Mouse (Mus musculus) monocyte, adult 5-6 weeks (primary cell): ENCODE data around the gene Gpd2. TPM values are rescaled to one million over a fixed set of nuclear protein-coding genes. Genes with fewer than 3 reads are reported as not detected.

Experiments used
- ATAC-seq: fragments of 153-309, 156-312 bp; replicated peaks from 2 replicates; pipeline ENCODE4 v1.8.0; 2017; ENCODE audit warnings: mild to moderate bottlenecking; ENCODE audit not compliant: low TSS enrichment, insufficient number of reproducible peaks, severe bottlenecking, poor library complexity, low FRiP score
- total RNA-seq: library from RNA; stranded (forward); fragments of 200-1000, 200-491, 200-594 nt; gene quantifications from 3 replicates; pipeline ENCODE4 v1.2.3, GENCODE M21; 2017

The Gpd2 gene
- total RNA-seq, 1 experiment from 2014 or later, result 40.1 TPM

DNA sequence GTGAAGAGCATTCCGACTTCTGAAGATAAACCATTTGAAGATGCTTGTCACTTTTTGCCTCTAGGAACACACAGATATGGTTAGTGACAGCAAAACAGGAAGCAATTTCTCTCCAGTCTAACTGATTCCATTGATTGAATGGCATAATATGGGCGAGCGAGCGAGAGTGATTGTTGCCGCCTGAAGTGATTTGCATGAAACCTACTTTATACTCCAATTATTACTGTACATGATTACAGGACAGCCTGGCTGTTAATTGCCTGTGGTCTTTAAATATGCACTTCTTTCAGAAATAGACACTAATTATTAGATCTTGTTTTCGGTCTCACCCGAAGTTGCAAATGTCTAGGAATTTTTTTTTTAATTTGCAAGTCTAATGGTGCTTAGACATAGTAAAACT, 46.4 kb downstream of the Gpd2 start:
- no peak for ATAC-seq

GRCm38 (mm10) chr2:57285197-57285596, 47.8 kb downstream of the Gpd2 start:
- no peak for ATAC-seq

- ATAC-seq, result no peak
Measured at GRCm38 (mm10) chr2:57287986-57288385, 50.6 kb downstream of the Gpd2 start.

GRCm38 (mm10) chr2:57293571-57293970, 56.1 kb downstream of the Gpd2 start:
- ATAC-seq, result no peak

DNA sequence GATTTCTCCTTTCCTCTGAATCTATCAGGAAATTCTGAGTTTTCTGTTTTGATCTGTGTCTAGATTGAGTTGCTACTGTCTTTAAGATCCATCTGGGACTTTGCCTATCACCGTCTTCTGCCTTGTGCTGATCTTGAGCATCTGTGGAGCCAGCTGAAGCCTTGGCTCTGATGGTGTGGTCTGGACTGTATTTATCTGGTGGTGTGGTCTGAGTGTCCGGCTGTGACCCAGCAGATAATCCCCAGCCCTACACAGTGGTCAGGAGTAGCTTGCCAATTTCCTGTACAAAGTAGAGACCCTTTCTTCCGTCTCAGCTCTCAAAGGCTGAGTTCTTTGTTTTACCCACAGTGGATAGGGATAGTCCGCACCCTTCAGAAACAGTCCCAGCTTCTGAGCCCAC, 58.6 kb downstream of the Gpd2 start:
- no peak for ATAC-seq

GRCm38 (mm10) chr2:57297226-57297625, 59.8 kb downstream of the Gpd2 start:
- no peak for ATAC-seq

GRCm38 (mm10) chr2:57301539-57301938, 64.1 kb downstream of the Gpd2 start:
- ATAC-seq, result no peak

GRCm38 (mm10) chr2:57304212-57304611, 66.8 kb downstream of the Gpd2 start:
- no peak for ATAC-seq

DNA sequence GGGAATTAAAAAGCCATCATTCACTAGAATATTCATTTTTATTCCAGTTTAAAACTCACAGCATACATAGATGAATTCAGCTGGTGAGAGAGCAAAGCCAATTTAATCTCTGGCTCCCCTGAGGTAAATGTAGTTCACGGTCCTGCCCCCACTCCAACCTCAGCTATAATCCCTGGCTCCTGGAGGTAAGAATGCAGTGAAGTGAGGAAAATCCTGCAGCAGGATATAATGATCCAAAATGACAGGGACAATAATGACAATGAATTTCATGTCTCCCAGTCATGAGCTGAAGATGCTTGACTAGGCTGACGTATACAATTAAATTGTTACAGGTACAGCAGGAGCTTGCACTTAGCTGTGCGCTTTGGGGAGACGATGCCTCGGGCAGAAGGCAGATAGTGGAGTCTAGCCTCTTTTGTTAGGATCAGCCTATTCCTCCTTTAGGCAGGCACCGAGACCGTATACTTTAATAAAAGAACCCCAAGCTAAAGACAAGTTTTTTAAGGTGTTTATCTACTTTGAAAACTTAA, 74.9 kb downstream of the Gpd2 start:
- ATAC-seq, result no peak

DNA sequence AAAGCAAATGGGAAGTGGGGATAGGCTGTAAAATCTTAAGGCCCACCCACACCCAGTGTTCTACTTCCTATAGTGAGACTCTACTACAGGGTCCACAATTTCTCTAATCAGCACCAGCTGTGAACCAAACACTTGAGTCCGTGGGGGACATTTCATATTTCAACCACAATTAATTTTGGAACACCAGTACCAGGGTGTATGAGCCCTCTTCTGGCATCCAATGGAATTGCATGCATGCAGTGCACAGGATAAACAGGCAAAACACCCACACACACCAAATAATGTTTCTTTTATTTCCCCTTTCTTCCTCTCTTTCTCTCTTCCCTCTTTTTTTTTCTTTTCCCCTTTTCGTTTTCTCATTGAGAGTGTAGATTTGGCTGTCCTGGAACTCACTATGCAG, 78.6 kb downstream of the Gpd2 start:
- 0 out of 2 replicates have a peak, but pooled peaks have one; percentile 56 for ATAC-seq

GRCm38 (mm10) chr2:57318336-57318735, 80.9 kb downstream of the Gpd2 start:
- no peak for ATAC-seq

- ATAC-seq, result no peak
Measured at GRCm38 (mm10) chr2:57326091-57326490, 88.7 kb downstream of the Gpd2 start.

DNA sequence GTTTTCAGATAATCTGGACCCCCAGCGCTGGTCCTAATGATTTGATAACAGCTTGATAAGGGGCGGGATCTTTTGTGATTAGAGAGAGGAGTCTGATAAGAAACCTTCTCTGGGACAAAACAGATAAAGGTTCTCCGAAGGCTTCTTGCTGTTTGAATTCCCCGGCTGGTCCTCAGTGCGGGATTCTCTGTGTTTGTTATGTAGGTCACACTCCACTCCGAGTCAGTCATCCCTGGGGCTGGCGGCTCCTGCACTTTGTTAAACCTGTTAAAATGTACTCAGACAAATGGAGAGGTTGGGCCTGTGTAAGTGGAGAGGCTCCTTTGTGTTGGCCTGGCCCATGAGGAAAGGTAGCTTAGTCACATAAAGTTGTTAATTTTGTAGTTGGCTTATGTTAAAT, 91.9 kb downstream of the Gpd2 start:
- no peak for ATAC-seq

DNA sequence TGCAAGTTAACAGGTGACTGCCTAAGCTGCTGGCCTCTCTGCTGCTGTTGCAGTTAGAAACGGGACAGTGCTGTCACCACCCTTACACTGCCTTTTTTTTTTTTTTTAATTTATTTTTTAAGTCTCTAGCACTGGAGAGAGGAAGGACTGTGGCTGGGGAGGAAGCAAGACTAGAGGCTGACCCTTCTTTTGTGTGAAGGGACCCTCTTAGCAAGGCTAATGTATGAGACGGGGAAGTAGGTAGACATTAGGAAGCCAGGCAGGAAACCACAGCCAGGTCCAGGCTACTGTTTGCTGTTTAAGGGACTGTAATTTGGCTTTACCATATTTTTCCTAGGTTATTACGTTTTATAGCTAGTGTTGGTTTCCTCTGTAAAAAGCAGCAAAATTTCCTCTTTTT, 93.4 kb downstream of the Gpd2 start:
- ATAC-seq, result no peak

DNA sequence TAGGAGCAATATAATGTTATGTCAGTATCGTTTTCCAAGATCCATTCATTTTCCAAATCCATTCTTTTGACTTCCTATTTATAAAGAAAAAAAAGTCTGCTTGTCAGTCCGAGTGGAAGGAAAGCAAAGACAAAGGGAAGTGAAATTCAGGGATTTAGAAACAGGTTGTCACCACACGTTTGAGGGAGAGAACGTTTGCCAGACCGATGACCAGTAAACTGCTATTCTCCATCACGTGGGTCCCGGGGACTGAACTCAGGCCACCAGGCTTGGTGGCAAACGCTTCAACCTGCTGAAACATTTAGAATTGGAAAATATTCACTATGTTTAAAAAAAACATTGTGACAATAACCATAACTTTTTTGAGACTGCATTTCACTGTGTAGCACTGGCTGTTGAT, 93.8 kb downstream of the Gpd2 start:
- ATAC-seq, result no peak

DNA sequence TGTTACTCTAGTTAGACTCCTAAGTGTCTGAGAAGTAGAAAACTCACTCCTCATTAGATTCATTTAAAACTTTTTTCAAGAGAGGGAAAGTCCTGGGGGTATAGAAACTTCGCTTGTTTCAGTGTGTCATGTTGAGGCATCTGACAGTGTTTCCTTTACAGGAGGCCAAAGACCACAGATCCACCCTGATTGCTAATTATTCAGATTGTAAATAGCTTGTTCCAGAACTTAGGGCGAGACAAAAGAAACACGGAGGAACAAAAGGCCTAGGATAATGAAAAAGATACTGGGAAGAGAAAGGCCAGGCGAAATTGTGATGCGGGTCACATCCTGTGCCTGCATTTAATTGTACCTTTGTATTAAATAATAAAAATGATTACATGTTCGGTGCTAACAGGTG, 96.0 kb downstream of the Gpd2 start:
- no peak for ATAC-seq

GRCm38 (mm10) chr2:57335397-57335796, 98.0 kb downstream of the Gpd2 start:
- no peak for ATAC-seq

DNA sequence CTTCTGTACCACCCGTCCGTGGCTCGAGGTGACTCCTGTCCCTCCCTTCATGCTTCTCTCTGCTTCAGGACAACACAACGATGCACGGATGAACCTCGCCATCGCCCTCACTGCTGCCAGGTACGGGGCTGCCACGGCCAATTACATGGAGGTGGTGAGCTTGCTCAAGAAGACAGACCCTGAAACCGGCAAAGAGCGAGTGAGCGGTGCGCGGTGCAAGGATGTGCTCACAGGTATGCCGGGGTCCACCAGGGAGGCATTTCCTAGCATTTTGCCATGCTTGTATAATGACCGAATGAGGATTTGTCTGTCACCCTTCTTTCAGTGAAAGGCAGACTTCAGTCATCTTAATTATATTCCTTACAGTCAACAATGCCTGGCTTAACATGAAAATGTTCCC, 101.3 kb downstream of the Gpd2 start:
- ATAC-seq, result no peak

- ATAC-seq, result no peak
Measured at GRCm38 (mm10) chr2:57342910-57343309, 105.5 kb downstream of the Gpd2 start.

DNA sequence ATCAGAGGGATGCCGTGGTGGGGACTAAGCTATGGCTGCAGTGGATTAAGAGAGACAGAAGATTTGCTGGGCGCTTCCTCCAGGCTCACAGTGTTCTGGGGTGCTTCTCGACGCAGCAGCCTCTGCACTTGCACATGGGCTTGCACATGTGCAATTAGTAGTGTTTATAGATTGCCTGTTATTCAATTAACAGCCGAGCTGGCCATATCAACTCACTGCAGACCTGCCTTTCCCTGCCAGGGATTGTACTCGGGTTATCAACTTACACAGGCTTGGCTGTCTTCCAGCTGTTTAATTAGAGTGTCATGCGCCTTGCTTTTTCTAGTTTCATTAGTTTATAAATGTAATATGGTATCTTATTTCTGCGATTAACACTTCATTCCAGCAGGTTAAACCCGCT, 113.2 kb downstream of the Gpd2 start:
- ATAC-seq, result no peak

GRCm38 (mm10) chr2:57353722-57354432, 116.4 kb downstream of the Gpd2 start:
- no peak for ATAC-seq
